Mouse (Mus musculus) ovary, postnatal 10 days (tissue): ENCODE measurements around the gene Chd2.
"Not testable (repeated sequence)": the region's sequence is repeated elsewhere in the genome, so short reads cannot be mapped to it uniquely, and the experiment has no call there.

Experiments used
- DNase-seq: peaks from one replicate; pipeline ENCODE4 v3.0.0; 2022; ENCODE audit warnings: low spot score

The Chd2 gene

GRCm38 (mm10) chr7:73520231-73520630 is 21.4 kb downstream of the Chd2 start:
- DNase-seq = no peak

GRCm38 (mm10) chr7:73519060-73519796 is 22.4 kb downstream of the Chd2 start:
- no peak for DNase-seq

- DNase-seq = not testable (repeated sequence)
Measured at GRCm38 (mm10) chr7:73518373-73518980, 23.2 kb downstream of the Chd2 start.

- no peak for DNase-seq
Measured at GRCm38 (mm10) chr7:73517432-73518054, 24.1 kb downstream of the Chd2 start.

GRCm38 (mm10) chr7:73516820-73517219 is 24.8 kb downstream of the Chd2 start:
- DNase-seq = no peak

GRCm38 (mm10) chr7:73514560-73514959 is 27.1 kb downstream of the Chd2 start:
- no peak for DNase-seq

- no peak for DNase-seq
Measured at GRCm38 (mm10) chr7:73512422-73512821, 29.2 kb downstream of the Chd2 start.

- no peak for DNase-seq
Measured at GRCm38 (mm10) chr7:73508688-73509087, 32.9 kb downstream of the Chd2 start.

- DNase-seq = no peak
Measured at GRCm38 (mm10) chr7:73507491-73507890, 34.1 kb downstream of the Chd2 start.

- no peak for DNase-seq
Measured at GRCm38 (mm10) chr7:73506852-73507251, 34.8 kb downstream of the Chd2 start.

- DNase-seq = no peak
Measured at GRCm38 (mm10) chr7:73505266-73505665, 36.4 kb downstream of the Chd2 start.

- DNase-seq = no peak
Measured at GRCm38 (mm10) chr7:73498200-73498599, 43.4 kb downstream of the Chd2 start.

GRCm38 (mm10) chr7:73489261-73489660 is 52.4 kb downstream of the Chd2 start:
- no peak for DNase-seq

- DNase-seq = no peak
Measured at GRCm38 (mm10) chr7:73481094-73481493, 60.5 kb downstream of the Chd2 start.

- no peak for DNase-seq
Measured at GRCm38 (mm10) chr7:73479506-73479905, 62.1 kb downstream of the Chd2 start.

- DNase-seq = no peak
Measured at GRCm38 (mm10) chr7:73478157-73479058, 63.2 kb downstream of the Chd2 start.

GRCm38 (mm10) chr7:73467741-73468140 is 73.9 kb downstream of the Chd2 start:
- DNase-seq = no peak

- no peak for DNase-seq
Measured at GRCm38 (mm10) chr7:73463546-73463945, 78.1 kb downstream of the Chd2 start.

GRCm38 (mm10) chr7:73454113-73454512 is 87.5 kb downstream of the Chd2 start:
- no peak for DNase-seq

- DNase-seq = no peak
Measured at GRCm38 (mm10) chr7:73452187-73452808, 89.3 kb downstream of the Chd2 start.

- no peak for DNase-seq
Measured at GRCm38 (mm10) chr7:73451594-73451993, 90.0 kb downstream of the Chd2 start.

GRCm38 (mm10) chr7:73442246-73442645 is 99.4 kb downstream of the Chd2 start:
- DNase-seq = no peak
